Comparison of ENCODE assay signal across 26 mouse cellular contexts in genomic region chr14:27310559-27311242, GRCm38 (mm10).
"Had no signal": no experiment of that assay in that cellular context is flagged by ENCODE, and none has a peak within 500 bp of the region (broad histone marks: within the 10 kb centered on the region; RNA-seq: fewer than 3 reads in every experiment).

No protein-coding gene starts in this region.

- H3K4me3 ChIP-seq: gastrocnemius, adult 2 months; heart, embryonic 10.5 days; heart, embryonic 12.5 days; hindbrain, embryonic 10.5 days; hindbrain, embryonic 13.5 days; hindbrain, embryonic 15.5 days; kidney, embryonic 15.5 days; layer of hippocampus, adult 2 months; limb, embryonic 13.5 days; limb, embryonic 15.5 days; liver, embryonic 12.5 days had no signal

- H3K4me2 ChIP-seq: heart, embryonic 12.5 days; hindbrain, embryonic 13.5 days; hindbrain, embryonic 15.5 days; kidney, embryonic 15.5 days; limb, embryonic 13.5 days; limb, embryonic 15.5 days; liver, embryonic 12.5 days had no signal

- ATAC-seq: hindbrain, postnatal 0 days; liver, embryonic 12.5 days had no signal

- H3K27ac ChIP-seq: gastrocnemius, adult 2 months; heart, embryonic 10.5 days; hindbrain, embryonic 10.5 days; hindbrain, embryonic 13.5 days; hindbrain, embryonic 15.5 days; hindbrain, postnatal 0 days; kidney, embryonic 15.5 days; kidney, postnatal 0 days; layer of hippocampus, adult 2 months; limb, embryonic 13.5 days; limb, embryonic 15.5 days; liver, embryonic 12.5 days; liver, embryonic 14.5 days had no signal

- H3K9me3 ChIP-seq: heart, embryonic 10.5 days; heart, embryonic 12.5 days; hindbrain, embryonic 10.5 days; hindbrain, embryonic 15.5 days; kidney, embryonic 15.5 days; limb, embryonic 13.5 days; limb, embryonic 15.5 days; liver, embryonic 12.5 days had no signal

- H3K4me1 ChIP-seq: heart, embryonic 10.5 days; heart, embryonic 12.5 days; hindbrain, embryonic 10.5 days; hindbrain, embryonic 13.5 days; hindbrain, embryonic 15.5 days; kidney, embryonic 15.5 days; limb, embryonic 15.5 days; liver, embryonic 12.5 days had no signal

- H3K27me3 ChIP-seq: heart, embryonic 12.5 days; hindbrain, embryonic 13.5 days; hindbrain, embryonic 15.5 days; kidney, embryonic 15.5 days; limb, embryonic 13.5 days; limb, embryonic 15.5 days; liver, embryonic 12.5 days had no signal

- H3K9ac ChIP-seq: heart, embryonic 12.5 days; hindbrain, embryonic 13.5 days; hindbrain, embryonic 15.5 days; kidney, embryonic 15.5 days; limb, embryonic 13.5 days; limb, embryonic 15.5 days; liver, embryonic 12.5 days; liver, embryonic 14.5 days had no signal

- DNase-seq: gastrocnemius, adult 2 months; gastrocnemius, postnatal 10 days; gastrocnemius, postnatal 25 days; heart, adult 18-20 months; heart, postnatal 10 days; heart, postnatal 4 days; kidney, adult 18-20 months; kidney, adult 9 months; kidney, postnatal 25 days; kidney, postnatal 4 days; layer of hippocampus, adult 9-11 months; layer of hippocampus, postnatal 36 days; left cerebral cortex, postnatal 4 days had no signal

- H3K36me3 ChIP-seq: heart, embryonic 10.5 days; heart, embryonic 12.5 days; hindbrain, embryonic 10.5 days; hindbrain, embryonic 13.5 days; hindbrain, embryonic 15.5 days; kidney, embryonic 15.5 days; limb, embryonic 13.5 days; limb, embryonic 15.5 days; liver, embryonic 12.5 days had no signal
